Mouse (Mus musculus): ENCODE results near the gene Aadacl4.
"Not testable (repeated sequence)": the region's sequence is repeated elsewhere in the genome, so short reads cannot be mapped to it uniquely, and the experiment has no call there.

The Aadacl4 gene

DNA sequence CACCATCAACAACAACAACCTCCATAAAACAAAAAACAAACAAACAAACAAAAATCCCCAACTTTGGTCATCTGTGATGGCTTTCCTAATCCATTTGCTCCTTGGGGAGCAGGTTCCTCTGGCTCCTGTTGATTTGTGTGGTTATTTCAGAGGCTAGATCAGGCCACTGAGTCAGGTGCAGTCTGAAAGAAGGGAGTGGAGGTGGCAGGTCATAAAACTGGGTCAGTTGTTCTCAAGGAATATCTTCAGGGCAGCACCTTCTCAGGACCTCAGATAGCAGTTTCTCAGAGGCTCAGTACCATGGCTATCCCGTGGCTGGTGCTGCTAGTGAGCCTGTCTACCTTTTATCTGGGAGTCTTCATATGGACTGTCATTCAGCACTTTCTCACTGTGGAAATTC is at the start of gene Aadacl4:
Aadacl4 (plus strand) TSS at position 301 of the 400 bp plus-strand sequence.
- no peak for DNase-seq (ENCODE audit: low read depth, low spot score)

DNA sequence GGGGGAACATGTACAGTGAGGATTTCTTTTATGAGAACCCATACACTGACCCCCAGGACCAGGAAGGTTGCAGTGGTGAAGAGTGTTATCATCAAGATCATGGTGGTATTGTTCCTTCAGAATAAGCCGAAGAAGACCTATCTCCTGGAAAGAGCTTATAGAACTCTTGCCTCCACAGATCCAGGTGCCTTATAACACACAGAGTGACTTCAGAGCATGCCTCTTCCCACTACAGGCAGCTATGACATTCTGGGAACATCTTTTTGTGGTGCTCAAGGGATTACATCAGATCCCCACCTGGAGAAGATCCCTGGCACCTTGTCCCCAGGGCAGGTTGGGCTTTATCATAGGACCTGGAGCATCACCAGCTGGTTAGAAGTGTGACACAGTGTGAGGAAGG is 48.5 kb upstream of the Aadacl4 start, which contains the start of gene Gm13124:
Gm13124 (minus strand) TSS at position 101 of the 400 bp plus-strand sequence.
- DNase-seq (ENCODE audit: low read depth, low spot score), result no peak

GRCm38 (mm10) chr4:144567752-144568151 is 45.8 kb upstream of the Aadacl4 start:
- no peak for DNase-seq (ENCODE audit: low read depth, low spot score)

- DNase-seq (ENCODE audit: low read depth, low spot score), result not testable (repeated sequence)
These were observed 27.3 kb upstream of the Aadacl4 start for GRCm38 (mm10) chr4:144586207-144586606.

- DNase-seq (ENCODE audit: low read depth, low spot score), result no peak
These were observed 20.7 kb upstream of the Aadacl4 start for GRCm38 (mm10) chr4:144592790-144593189.

DNA sequence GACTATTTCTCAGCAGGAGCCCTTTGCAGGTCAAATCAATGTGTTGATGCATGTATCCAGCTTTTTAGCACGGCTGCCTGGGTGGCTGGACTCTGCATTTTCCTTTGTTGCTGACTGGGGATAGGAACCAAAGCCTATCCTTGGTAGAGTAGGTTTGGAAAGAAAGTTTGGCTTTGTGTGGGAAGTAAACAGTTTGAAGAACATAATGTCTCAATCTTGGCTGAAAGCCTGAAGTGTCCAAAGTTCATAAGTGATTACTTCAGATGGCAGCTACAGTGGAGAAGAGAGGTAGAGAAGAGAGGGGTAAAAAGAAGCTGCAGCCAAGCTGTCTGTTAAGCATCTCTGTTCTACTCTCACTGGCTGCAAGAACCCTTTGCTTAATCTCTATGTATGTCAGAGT is 1.1 kb downstream of the Aadacl4 start:
- DNase-seq (ENCODE audit: low read depth, low spot score), result no peak

- DNase-seq (ENCODE audit: low read depth, low spot score), result no peak
These were observed 24.8 kb downstream of the Aadacl4 start for GRCm38 (mm10) chr4:144638263-144638662.
